Mouse (Mus musculus) spleen, embryonic (tissue): ENCODE measurements at regions not wholly inside any gene's neighbourhood (a gene's known extent, or its start where the extent isn't known, plus 50 kb on each side); places are given as distances from the start of the nearest gene placed in this dataset.

Experiments
- CTCF ChIA-PET: fragments of 350-600 bp; sonication (Branson Sonifier 250); formaldehyde crosslinking; loops from one replicate; lab custom pipeline; 2022; lab: Charles Lee

GRCm38 (mm10) chr4:18620361-18620760 is 984.9 kb upstream of the Gm12353 start:
- CTCF ChIA-PET: no interaction called here

GRCm38 (mm10) chr4:18639035-18639434 is 966.2 kb upstream of the Gm12353 start:
- CTCF ChIA-PET: no interaction called here

- CTCF ChIA-PET: no interaction called here
Observed at GRCm38 (mm10) chr4:18649153-18649552, 956.1 kb upstream of the Gm12353 start.

- CTCF ChIA-PET: no interaction called here
Observed at GRCm38 (mm10) chr4:18685891-18686544, 919.2 kb upstream of the Gm12353 start.

- CTCF ChIA-PET: no interaction called here
Observed at GRCm38 (mm10) chr4:18694076-18694475, 911.2 kb upstream of the Gm12353 start.

GRCm38 (mm10) chr4:18696246-18696645 is 909.0 kb upstream of the Gm12353 start:
- CTCF ChIA-PET: no interaction called here

GRCm38 (mm10) chr4:18744241-18744640 is 861.0 kb upstream of the Gm12353 start:
- CTCF ChIA-PET: interaction anchor here (0.7 kb wide), 1 partner anchor 1420 kb away, joined by 3 read pairs; no protein-coding TSS in a partner anchor

- CTCF ChIA-PET: no interaction called here
Observed at GRCm38 (mm10) chr4:18788398-18788797, 816.9 kb upstream of the Gm12353 start.

- CTCF ChIA-PET: no interaction called here
Observed at GRCm38 (mm10) chr4:18795740-18796394, 809.4 kb upstream of the Gm12353 start.

GRCm38 (mm10) chr4:18796395-18796740 is 808.9 kb upstream of the Gm12353 start:
- CTCF ChIA-PET: no interaction called here

GRCm38 (mm10) chr4:18803109-18803508 is 802.1 kb upstream of the Gm12353 start:
- CTCF ChIA-PET: interaction anchor here (0.7 kb wide), 1 partner anchor 80 kb away, joined by 3 read pairs; no protein-coding TSS in a partner anchor
